Mouse (Mus musculus) liver, adult 2 months (tissue): ENCODE results near the gene Clcn3.
A peak's percentile ranks its signal among the peaks of the same experiment; 100 is the strongest.

Experiments used
- CTCF ChIP-seq: fragments of 200-500 bp; IDR thresholded peaks from 2 replicates; pipeline ENCODE4 v1.5.1; 2011; ENCODE audit warnings: low read depth, low read length, control low read depth
- POLR2A ChIP-seq: fragments of 200-500 bp; IDR thresholded peaks from 2 replicates; pipeline ENCODE4 v1.6.1; 2011; ENCODE audit warnings: low read length, control low read depth; ENCODE audit not compliant: insufficient read depth; ENCODE audit errors: extremely low read depth

GRCm38 (mm10) chr8:60933617-60934016, 49.5 kb downstream of the Clcn3 start:
- TF ChIP-seq POLR2A: no peak
- TF ChIP-seq CTCF: peak; percentile 30; the same call in 1 of the 2 replicates
